Comparison of ENCODE assay signal across 20 mouse cellular contexts in genomic region chr13:90310482-90310881, GRCm38 (mm10).
DNase-seq lines count a peak whose midpoint lies in the region; ATAC-seq and TF ChIP-seq lines count a peak whose summit lies in the region.
"Had no signal": no experiment of that assay in that cellular context is flagged by ENCODE, and none has a peak within 500 bp of the region (broad histone marks: within the 10 kb centered on the region; RNA-seq: fewer than 3 reads in every experiment).

No protein-coding gene starts in this region.

- H3K4me1 ChIP-seq in embryonic facial prominence, embryonic 14.5 days (ENCODE audit: control insufficient read depth, insufficient read depth, low read length): peaks cover under 1% of the 10 kb centered on the region; the same call in 1 of the 2 replicates
- H3K4me1 ChIP-seq in embryonic facial prominence, embryonic 10.5 days: no peaks in the 10 kb centered on the region
- no peaks in the 10 kb centered on the region for H3K4me1 ChIP-seq in hindbrain, postnatal 0 days (ENCODE audit: insufficient read depth, low read length)
- no peaks in the 10 kb centered on the region for H3K4me1 ChIP-seq in hindbrain, embryonic 10.5 days (replicated peaks)
- no peaks in the 10 kb centered on the region for H3K4me1 ChIP-seq in midbrain, embryonic 16.5 days (ENCODE audit: control insufficient read depth, insufficient read depth, low read length)
- H3K4me1 ChIP-seq in midbrain, embryonic 15.5 days: no peaks in the 10 kb centered on the region
- H3K4me1 ChIP-seq in stomach, embryonic 15.5 days: no peaks in the 10 kb centered on the region
- H3K4me1 ChIP-seq: heart, embryonic 10.5 days; limb, embryonic 12.5 days had no signal

- ATAC-seq in embryonic facial prominence, embryonic 14.5 days (ENCODE audit: low read depth): no peak
- no peak for ATAC-seq in hindbrain, postnatal 0 days
- peak; percentile 60; the same call in 1 of the 2 replicates for ATAC-seq in midbrain, embryonic 16.5 days
- no peak for ATAC-seq in midbrain, embryonic 15.5 days (replicated peaks)
- ATAC-seq in stomach, embryonic 15.5 days (ENCODE audit: insufficient read depth, low FRiP score, low read depth): peak; percentile 68; the same call in 1 of the 2 replicates
- ATAC-seq: liver, postnatal 0 days had no signal

- H3K27me3 ChIP-seq in embryonic facial prominence, embryonic 14.5 days (replicated peaks; ENCODE audit: control insufficient read depth, insufficient read depth, low read length): no peaks in the 10 kb centered on the region
- H3K27me3 ChIP-seq in embryonic facial prominence, embryonic 10.5 days (replicated peaks; ENCODE audit: low read depth, poor library complexity, severe bottlenecking): no peaks in the 10 kb centered on the region
- H3K27me3 ChIP-seq in hindbrain, postnatal 0 days (ENCODE audit: insufficient read depth, low read length): no peaks in the 10 kb centered on the region
- no peaks in the 10 kb centered on the region for H3K27me3 ChIP-seq in hindbrain, embryonic 10.5 days (ENCODE audit: insufficient read depth, poor library complexity, severe bottlenecking)
- H3K27me3 ChIP-seq in midbrain, embryonic 16.5 days (ENCODE audit: control insufficient read depth, insufficient read depth, low read depth, low read length): no peaks in the 10 kb centered on the region
- H3K27me3 ChIP-seq in midbrain, embryonic 15.5 days (replicated peaks): no peaks in the 10 kb centered on the region
- no peaks in the 10 kb centered on the region for H3K27me3 ChIP-seq in stomach, embryonic 15.5 days (replicated peaks)
- H3K27me3 ChIP-seq: embryonic facial prominence, embryonic 13.5 days; limb, embryonic 12.5 days had no signal

- H3K4me3 ChIP-seq in embryonic facial prominence, embryonic 14.5 days (ENCODE audit: low read depth, low read length): no peak overlapping the region
- no peak overlapping the region for H3K4me3 ChIP-seq in embryonic facial prominence, embryonic 10.5 days
- no peak overlapping the region for H3K4me3 ChIP-seq in hindbrain, postnatal 0 days (ENCODE audit: low read length)
- no peak overlapping the region for H3K4me3 ChIP-seq in hindbrain, embryonic 10.5 days
- no peak overlapping the region for H3K4me3 ChIP-seq in midbrain, embryonic 16.5 days (ENCODE audit: low read depth, low read length)
- H3K4me3 ChIP-seq in midbrain, embryonic 15.5 days: no peak overlapping the region
- no peak overlapping the region for H3K4me3 ChIP-seq in stomach, embryonic 15.5 days (replicated peaks)
- H3K4me3 ChIP-seq: embryonic facial prominence, embryonic 13.5 days; heart, embryonic 10.5 days; limb, embryonic 12.5 days had no signal

- no peaks in the 10 kb centered on the region for H3K9me3 ChIP-seq in embryonic facial prominence, embryonic 14.5 days (ENCODE audit: control insufficient read depth, low read length)
- H3K9me3 ChIP-seq in embryonic facial prominence, embryonic 10.5 days: no peaks in the 10 kb centered on the region
- no peaks in the 10 kb centered on the region for H3K9me3 ChIP-seq in hindbrain, postnatal 0 days (ENCODE audit: low read length)
- H3K9me3 ChIP-seq in hindbrain, embryonic 10.5 days: no peaks in the 10 kb centered on the region
- no peaks in the 10 kb centered on the region for H3K9me3 ChIP-seq in midbrain, embryonic 16.5 days (replicated peaks; ENCODE audit: control insufficient read depth, low read length, poor library complexity, severe bottlenecking)
- no peaks in the 10 kb centered on the region for H3K9me3 ChIP-seq in midbrain, embryonic 15.5 days
- no peaks in the 10 kb centered on the region for H3K9me3 ChIP-seq in stomach, embryonic 15.5 days
- H3K9me3 ChIP-seq: embryonic facial prominence, embryonic 13.5 days; heart, embryonic 10.5 days; limb, embryonic 12.5 days had no signal

- no peak for TF ChIP-seq CTCF in hindbrain, postnatal 0 days (IDR thresholded peaks at IDR 0.05; ENCODE audit: low read depth)

- H3K36me3 ChIP-seq in embryonic facial prominence, embryonic 14.5 days (ENCODE audit: control insufficient read depth, insufficient read depth, low read length): no peaks in the 10 kb centered on the region
- no peaks in the 10 kb centered on the region for H3K36me3 ChIP-seq in embryonic facial prominence, embryonic 10.5 days (replicated peaks)
- H3K36me3 ChIP-seq in hindbrain, postnatal 0 days (ENCODE audit: insufficient read depth, low read length): no peaks in the 10 kb centered on the region
- no peaks in the 10 kb centered on the region for H3K36me3 ChIP-seq in hindbrain, embryonic 10.5 days
- H3K36me3 ChIP-seq in midbrain, embryonic 16.5 days (ENCODE audit: control insufficient read depth, insufficient read depth, low read length): no peaks in the 10 kb centered on the region
- H3K36me3 ChIP-seq in midbrain, embryonic 15.5 days (replicated peaks): no peaks in the 10 kb centered on the region
- no peaks in the 10 kb centered on the region for H3K36me3 ChIP-seq in stomach, embryonic 15.5 days
- H3K36me3 ChIP-seq: embryonic facial prominence, embryonic 13.5 days; heart, embryonic 10.5 days; limb, embryonic 12.5 days had no signal

- no peak overlapping the region for H3K4me2 ChIP-seq in embryonic facial prominence, embryonic 14.5 days (ENCODE audit: low read depth, low read length)
- H3K4me2 ChIP-seq in hindbrain, postnatal 0 days (ENCODE audit: low read depth, low read length): no peak overlapping the region
- H3K4me2 ChIP-seq in midbrain, embryonic 16.5 days (ENCODE audit: low read length): no peak overlapping the region
- no peak overlapping the region for H3K4me2 ChIP-seq in midbrain, embryonic 15.5 days
- no peak overlapping the region for H3K4me2 ChIP-seq in stomach, embryonic 15.5 days
- H3K4me2 ChIP-seq: embryonic facial prominence, embryonic 13.5 days; limb, embryonic 12.5 days; liver, embryonic 11.5 days; midbrain, embryonic 11.5 days had no signal

- no peak overlapping the region for H3K27ac ChIP-seq in embryonic facial prominence, embryonic 14.5 days (replicated peaks; ENCODE audit: low read depth, low read length)
- H3K27ac ChIP-seq in embryonic facial prominence, embryonic 10.5 days (replicated peaks): no peak overlapping the region
- no peak overlapping the region for H3K27ac ChIP-seq in hindbrain, postnatal 0 days
- H3K27ac ChIP-seq in hindbrain, embryonic 10.5 days: no peak overlapping the region
- no peak overlapping the region for H3K27ac ChIP-seq in midbrain, embryonic 16.5 days (ENCODE audit: low read length)
- no peak overlapping the region for H3K27ac ChIP-seq in midbrain, embryonic 15.5 days
- H3K27ac ChIP-seq in stomach, embryonic 15.5 days: no peak overlapping the region
- H3K27ac ChIP-seq: embryonic facial prominence, embryonic 13.5 days; heart, embryonic 10.5 days; limb, embryonic 12.5 days had no signal

- H3K9ac ChIP-seq in embryonic facial prominence, embryonic 14.5 days (ENCODE audit: low read depth, low read length): no peak overlapping the region
- no peak overlapping the region for H3K9ac ChIP-seq in hindbrain, postnatal 0 days (replicated peaks; ENCODE audit: low read length)
- no peak overlapping the region for H3K9ac ChIP-seq in midbrain, embryonic 16.5 days (ENCODE audit: low read depth, low read length)
- no peak overlapping the region for H3K9ac ChIP-seq in midbrain, embryonic 15.5 days
- no peak overlapping the region for H3K9ac ChIP-seq in stomach, embryonic 15.5 days
- H3K9ac ChIP-seq: embryonic facial prominence, embryonic 13.5 days; limb, embryonic 12.5 days; liver, postnatal 0 days had no signal

- DNase-seq in embryonic facial prominence, embryonic 14.5 days (ENCODE audit: low spot score): peak; percentile 38
- no peak for DNase-seq in embryonic facial prominence, embryonic 10.5 days (ENCODE audit: low spot score)
- peak; percentile 12 for DNase-seq in hindbrain, postnatal 0 days (ENCODE audit: low spot score)
- DNase-seq in hindbrain, embryonic 10.5 days (ENCODE audit: low spot score): no peak
- DNase-seq in spleen, adult 12 weeks (ENCODE audit: low spot score): no peak
- DNase-seq: adrenal gland, adult 2 months; cerebellum, adult 18-20 months; cerebellum, postnatal 14 days; kidney, postnatal 25 days; layer of hippocampus, postnatal 36 days; liver, postnatal 0 days; thymus, postnatal 14 days had no signal

Comparison
In these comparisons a context has a peak if more than half of its experiments do, and no peak if none do; other contexts are left out.
1. ATAC-seq: peak in midbrain, embryonic 16.5 days (single experiment) and stomach, embryonic 15.5 days (single experiment); none in embryonic facial prominence, embryonic 14.5 days (single experiment), hindbrain, postnatal 0 days (single experiment) and midbrain, embryonic 15.5 days (single experiment).
2. DNase-seq: peak in embryonic facial prominence, embryonic 14.5 days (single experiment) and hindbrain, postnatal 0 days (single experiment); none in embryonic facial prominence, embryonic 10.5 days (single experiment), hindbrain, embryonic 10.5 days (single experiment) and spleen, adult 12 weeks (single experiment).